Mouse (Mus musculus): ENCODE data around the gene Pak1ip1.
A peak's percentile ranks its signal among the peaks of the same experiment; 100 is the strongest.

Gene Pak1ip1

GRCm38 (mm10) chr13:41008271-41008670 lies 7.4 kb downstream of the Pak1ip1 start:
- DNase-seq, result no peak

GRCm38 (mm10) chr13:41008946-41009345 lies 8.1 kb downstream of the Pak1ip1 start:
- DNase-seq, result no peak

GRCm38 (mm10) chr13:41015829-41016634 lies 15.2 kb downstream of the Pak1ip1 start, which contains the start of gene Tmem14c:
Tmem14c (plus strand) TSS chr13:41016292.
- peak; percentile 94 to 99 for DNase-seq

GRCm38 (mm10) chr13:41016797-41017405 lies 16.1 kb downstream of the Pak1ip1 start:
- peak in 1 of 2 experiments; percentile 12 for DNase-seq

- no peak for DNase-seq
Measured at GRCm38 (mm10) chr13:41017832-41018231, 17.0 kb downstream of the Pak1ip1 start.

- no peak for DNase-seq
Measured at GRCm38 (mm10) chr13:41018236-41018635, 17.4 kb downstream of the Pak1ip1 start.

GRCm38 (mm10) chr13:41018756-41019591 lies 18.2 kb downstream of the Pak1ip1 start:
- DNase-seq, result no peak

- no peak for DNase-seq
Measured at GRCm38 (mm10) chr13:41020494-41020893, 19.7 kb downstream of the Pak1ip1 start.

- no peak for DNase-seq
Measured at GRCm38 (mm10) chr13:41021607-41022006, 20.8 kb downstream of the Pak1ip1 start.

- no peak for DNase-seq
Measured at GRCm38 (mm10) chr13:41022099-41022498, 21.3 kb downstream of the Pak1ip1 start.

- DNase-seq, result no peak
Measured at GRCm38 (mm10) chr13:41030098-41030497, 29.3 kb downstream of the Pak1ip1 start.

GRCm38 (mm10) chr13:41042511-41042910 lies 41.7 kb downstream of the Pak1ip1 start:
- DNase-seq, result no peak

- no peak for DNase-seq
Measured at GRCm38 (mm10) chr13:41045901-41046300, 45.1 kb downstream of the Pak1ip1 start.

- DNase-seq, result no peak
Measured at GRCm38 (mm10) chr13:41047280-41047679, 46.5 kb downstream of the Pak1ip1 start.

GRCm38 (mm10) chr13:41051965-41052364 lies 51.1 kb downstream of the Pak1ip1 start:
- DNase-seq, result no peak

Data from cerebellum, adult 18-20 months (tissue).